Mouse (Mus musculus): ENCODE measurements around the gene Grm1.

The Grm1 gene

GRCm38 (mm10) chr10:10827308-10827707 is 254.8 kb downstream of the Grm1 start:
- DNase-seq: no peak

DNA sequence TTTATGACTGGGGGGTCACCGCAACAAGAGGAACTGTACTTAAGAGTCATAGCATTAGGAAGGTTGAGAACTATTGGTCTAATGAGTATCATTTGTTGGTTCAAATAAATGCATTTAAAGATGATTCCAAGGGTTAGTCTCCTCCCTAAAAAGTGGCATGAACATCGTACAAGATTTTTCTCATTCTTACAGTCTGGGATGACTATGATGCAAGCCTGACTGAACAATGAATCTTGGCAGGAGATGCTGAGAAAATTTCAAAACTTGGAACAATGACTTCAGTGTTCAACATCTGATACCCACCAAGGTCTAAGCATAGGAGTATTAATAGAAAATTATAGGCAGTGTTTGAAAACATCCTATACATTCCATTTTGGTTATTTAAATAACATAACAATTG is 264.1 kb downstream of the Grm1 start:
- DNase-seq: no peak

- DNase-seq: no peak
These were observed 267.4 kb downstream of the Grm1 start for GRCm38 (mm10) chr10:10814631-10815216.

DNA sequence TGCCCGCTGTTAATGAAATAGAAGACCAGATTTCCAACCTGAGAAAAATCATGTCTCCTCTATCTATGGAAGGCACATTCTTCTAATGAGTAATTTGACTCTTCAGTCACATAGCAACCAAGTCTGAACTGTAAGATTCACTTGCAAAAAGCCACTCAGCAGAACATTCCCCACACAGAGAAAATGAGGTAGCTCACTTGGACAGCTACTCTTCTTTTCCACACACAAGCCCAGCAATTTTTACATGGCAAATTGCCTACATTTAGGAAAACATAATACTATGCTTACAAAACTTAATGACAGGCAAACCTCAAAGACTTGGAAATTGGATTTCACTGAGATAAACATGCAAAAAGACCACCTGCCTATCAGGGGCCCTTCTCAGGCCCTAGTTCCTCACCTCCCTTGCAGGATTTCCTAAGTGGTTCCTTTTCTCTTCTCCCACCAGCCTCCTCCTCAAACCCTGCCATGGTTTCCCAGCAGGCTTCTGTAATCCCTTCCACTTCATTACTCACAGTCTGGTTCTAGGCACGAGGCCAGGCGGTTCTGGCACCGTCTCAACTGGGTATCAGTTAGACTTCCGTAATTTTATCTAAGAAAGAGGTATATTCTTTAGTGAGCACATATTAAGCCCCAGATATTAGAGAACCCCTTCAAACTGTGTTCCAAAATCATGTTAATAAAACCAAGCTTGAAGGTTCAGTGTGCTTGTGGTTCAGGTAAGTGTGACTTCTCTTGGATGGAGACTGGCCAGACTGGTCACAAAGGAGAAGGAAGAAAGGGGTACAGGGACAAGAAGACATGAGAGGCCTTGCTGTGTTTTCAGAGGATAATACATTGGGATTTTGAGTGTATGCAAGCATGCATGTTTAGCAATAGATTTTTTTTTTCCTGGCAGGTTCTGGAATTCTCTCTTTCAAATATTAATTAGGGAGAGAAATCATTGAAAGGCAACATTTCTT is 269.1 kb downstream of the Grm1 start:
- no peak for DNase-seq

GRCm38 (mm10) chr10:10809777-10810176 is 272.4 kb downstream of the Grm1 start:
- DNase-seq: no peak

DNA sequence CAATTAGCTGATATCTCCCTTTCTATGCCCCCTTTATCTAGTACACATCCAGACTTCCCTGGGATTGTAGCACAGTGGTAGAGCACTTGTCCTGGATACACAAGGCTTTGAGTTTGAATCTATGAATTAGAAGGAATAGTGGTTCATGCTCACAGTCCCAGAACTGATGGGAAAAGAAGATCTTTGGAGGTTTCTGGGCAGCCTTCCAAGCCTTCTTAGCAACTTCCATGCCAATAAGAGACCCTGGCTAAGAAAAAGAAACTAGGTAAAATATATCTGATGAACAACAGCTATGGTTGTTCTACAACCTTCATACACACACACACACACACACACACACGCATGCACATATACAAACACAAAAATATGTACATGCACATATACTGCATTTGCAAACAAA is 286.8 kb downstream of the Grm1 start:
- DNase-seq: no peak

- no peak for DNase-seq
These were observed 291.7 kb downstream of the Grm1 start for GRCm38 (mm10) chr10:10790458-10790857.

DNA sequence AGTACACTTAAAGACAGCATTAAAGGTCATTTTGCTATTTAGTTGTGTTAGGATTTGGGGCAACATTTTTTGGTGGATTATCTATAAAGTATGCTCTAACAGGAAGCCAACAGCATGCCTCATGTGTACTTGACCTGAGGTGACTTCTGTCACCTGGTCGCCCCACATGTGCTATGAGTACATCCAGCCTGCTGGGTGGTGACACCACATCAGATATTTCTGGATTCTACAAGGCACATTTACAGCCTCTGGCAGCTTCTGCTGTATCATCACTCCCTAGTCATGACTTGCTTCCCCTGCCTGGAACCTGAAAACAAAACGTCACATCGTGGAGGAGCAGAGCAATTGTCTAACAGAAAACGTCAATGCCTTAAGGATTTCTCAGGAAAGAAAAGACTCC is 292.2 kb downstream of the Grm1 start:
- DNase-seq: no peak

GRCm38 (mm10) chr10:10787906-10788416 is 294.2 kb downstream of the Grm1 start:
- no peak for DNase-seq

DNA sequence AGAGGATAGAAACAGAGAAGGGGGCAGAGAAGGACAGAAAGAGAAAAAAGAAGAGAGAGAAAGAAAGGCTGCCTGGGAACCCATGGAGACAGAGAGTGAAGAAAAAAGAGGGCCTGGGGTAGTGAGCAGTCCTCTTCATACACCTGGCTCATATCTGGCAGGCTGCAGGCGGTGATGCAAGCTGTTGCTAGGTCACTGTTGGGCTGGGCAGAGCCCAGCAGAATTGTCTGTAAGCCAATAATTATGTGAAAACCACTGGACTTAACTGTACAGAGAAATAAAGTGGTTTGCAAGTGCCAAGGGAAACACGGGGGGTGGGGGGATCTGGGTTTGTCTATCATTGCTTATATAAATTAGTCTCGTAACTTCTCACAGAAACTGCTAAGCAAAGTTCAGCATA is 297.0 kb downstream of the Grm1 start:
- DNase-seq: no peak

DNA sequence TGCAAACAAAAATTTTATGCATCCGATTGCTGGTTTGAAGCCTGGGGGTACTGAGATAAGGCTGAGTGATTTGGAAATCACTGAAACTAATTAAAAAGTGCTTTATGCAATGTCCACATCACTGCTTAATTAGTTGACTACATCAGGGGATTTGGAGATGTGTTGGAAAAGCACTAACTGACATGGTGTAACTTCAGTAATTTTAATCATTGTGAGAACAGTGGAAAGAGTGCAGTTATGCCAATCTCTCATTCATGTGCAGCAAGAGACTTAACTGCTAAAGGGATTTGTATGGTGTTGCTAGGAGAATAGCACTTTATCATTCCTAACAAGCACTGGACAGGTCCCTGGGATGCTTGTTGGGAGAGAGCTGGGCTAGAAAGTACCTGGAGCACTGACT is 307.3 kb downstream of the Grm1 start:
- no peak for DNase-seq

DNA sequence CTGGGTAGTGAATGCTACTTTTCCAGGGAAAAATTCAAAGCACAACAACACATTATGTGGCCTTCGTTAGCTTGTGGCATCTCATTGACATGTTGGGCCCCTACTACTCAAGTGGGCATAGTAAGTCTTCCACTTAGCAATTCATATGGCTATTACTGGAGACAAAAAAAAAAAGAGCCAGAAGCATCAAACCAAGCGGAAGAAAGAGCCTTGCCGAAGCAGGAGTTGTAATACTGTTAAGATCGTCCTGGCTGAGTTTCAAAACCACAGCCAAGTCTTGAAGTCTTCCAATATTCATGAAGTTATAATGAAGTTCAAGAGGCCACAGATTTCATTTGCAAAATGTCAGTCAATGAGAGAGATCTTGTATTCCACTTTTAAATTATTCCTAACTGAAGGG is 319.1 kb downstream of the Grm1 start:
- DNase-seq: no peak

- DNase-seq: no peak
These were observed 320.9 kb downstream of the Grm1 start for GRCm38 (mm10) chr10:10761274-10761673.

DNA sequence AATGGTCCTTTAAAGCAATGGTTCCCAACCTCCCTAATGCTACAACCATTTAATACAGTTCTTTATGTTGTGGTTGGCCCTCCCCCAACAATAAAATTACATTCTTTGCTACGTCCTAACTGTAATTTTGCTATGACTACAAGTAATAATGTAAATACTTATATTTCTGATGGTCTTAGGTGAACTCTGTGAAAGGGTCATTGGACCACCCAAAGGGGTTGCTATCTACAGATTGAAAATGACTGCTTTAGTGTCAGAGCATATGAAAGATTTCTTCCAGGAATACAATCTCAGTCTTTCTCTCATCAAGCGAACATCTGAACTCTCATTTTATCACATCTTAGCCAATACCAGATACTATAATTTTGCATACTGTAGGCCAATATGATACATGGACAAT is 321.4 kb downstream of the Grm1 start:
- DNase-seq: no peak

GRCm38 (mm10) chr10:10751033-10751432 is 331.1 kb downstream of the Grm1 start:
- DNase-seq: no peak

DNA sequence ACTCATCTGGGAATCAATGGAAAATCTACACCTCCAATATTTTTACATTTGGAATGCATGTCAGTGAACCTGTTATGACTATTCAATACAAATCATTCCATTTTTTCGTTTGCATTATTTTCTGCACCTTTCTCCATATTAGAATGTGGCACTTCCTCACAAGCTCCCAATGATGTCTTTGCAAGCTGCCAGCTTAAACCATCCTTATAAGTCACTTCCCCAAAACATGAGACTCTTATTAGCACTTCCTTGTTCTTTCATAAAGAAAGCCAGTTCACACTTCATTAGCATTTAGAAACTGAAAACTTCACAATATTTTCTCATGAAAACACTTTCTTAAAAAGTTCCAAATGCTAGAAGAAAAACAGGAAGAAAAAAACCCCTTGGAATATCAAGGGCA is 338.1 kb downstream of the Grm1 start:
- no peak for DNase-seq

DNA sequence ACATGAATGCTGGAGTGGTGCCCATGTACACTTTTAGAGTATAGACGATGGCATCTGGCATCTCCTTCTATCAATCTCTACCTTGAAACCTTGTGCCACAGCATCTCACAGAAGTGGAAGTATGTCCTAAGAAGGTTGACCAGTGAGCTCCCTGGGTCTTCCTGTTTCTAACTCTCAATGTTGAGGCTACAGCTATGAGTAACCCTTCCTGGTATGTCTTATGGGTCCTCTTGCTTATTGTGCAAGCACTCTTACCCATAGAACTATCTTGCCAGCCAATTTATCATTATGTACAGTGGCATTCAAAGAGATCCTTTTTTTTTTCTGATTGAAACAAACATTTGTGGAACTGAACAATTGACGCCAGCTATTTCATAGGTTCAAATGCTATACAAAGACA is 340.0 kb downstream of the Grm1 start:
- no peak for DNase-seq

DNA sequence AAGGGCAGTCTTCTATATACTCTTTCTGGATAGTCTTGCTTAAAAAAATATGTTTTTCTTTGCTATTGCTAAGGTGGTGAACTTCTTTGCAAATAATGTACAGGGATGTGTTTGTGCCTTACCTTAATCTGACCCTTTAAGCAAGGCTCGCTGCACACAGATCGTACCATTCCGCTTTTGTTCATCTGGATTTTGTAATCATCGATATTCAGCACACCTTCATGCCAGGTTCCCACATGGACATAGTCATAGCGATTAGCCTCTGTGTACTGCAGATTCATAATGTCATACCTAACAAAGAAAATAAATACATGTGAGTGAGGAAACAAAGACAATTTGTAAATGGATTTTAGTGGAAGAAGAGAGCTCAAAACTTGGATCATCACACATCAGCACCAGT is 340.8 kb downstream of the Grm1 start:
- DNase-seq: no peak

DNA sequence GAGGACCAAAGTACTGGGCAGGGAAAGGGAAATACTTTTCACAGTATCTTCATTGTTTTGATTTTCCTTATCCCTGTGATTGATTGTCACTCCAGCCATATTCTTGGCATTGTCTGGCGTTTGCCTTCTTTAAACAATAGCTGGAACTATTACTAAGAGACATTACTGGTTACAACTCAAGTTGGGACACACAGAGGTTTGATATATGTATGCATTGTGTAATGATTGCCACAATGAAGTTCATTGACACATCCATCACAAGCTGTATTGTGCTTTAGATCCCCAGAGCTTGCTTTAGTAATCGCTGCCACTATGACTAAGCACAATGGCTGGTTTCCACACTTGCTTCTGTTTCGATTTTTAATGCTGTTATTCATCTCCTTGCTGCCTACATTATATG is 341.4 kb downstream of the Grm1 start:
- no peak for DNase-seq

- no peak for DNase-seq
These were observed 345.0 kb downstream of the Grm1 start for GRCm38 (mm10) chr10:10737041-10737681.

GRCm38 (mm10) chr10:10734561-10734960 is 347.6 kb downstream of the Grm1 start:
- DNase-seq: no peak

DNA sequence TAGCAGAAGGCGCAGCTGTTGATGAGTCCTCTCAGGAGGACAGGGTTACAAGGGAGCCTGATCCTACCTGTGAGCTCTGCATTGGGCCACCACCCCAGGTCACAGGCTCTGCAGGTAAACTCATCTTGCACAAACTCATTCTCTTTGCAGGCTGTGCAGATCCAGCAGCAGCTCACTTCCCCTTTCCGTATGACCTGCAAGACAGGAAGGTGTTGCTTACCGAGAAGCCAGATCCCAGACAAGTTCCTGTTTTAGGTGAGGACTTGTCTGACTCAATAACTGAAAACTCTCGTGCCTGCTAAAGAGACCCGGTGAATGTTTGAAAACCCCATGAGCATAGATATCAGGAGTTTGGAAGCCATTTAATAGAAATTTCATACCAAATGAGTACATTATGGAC is 349.1 kb downstream of the Grm1 start:
- no peak for DNase-seq

GRCm38 (mm10) chr10:10726501-10726900 is 355.7 kb downstream of the Grm1 start:
- no peak for DNase-seq

DNA sequence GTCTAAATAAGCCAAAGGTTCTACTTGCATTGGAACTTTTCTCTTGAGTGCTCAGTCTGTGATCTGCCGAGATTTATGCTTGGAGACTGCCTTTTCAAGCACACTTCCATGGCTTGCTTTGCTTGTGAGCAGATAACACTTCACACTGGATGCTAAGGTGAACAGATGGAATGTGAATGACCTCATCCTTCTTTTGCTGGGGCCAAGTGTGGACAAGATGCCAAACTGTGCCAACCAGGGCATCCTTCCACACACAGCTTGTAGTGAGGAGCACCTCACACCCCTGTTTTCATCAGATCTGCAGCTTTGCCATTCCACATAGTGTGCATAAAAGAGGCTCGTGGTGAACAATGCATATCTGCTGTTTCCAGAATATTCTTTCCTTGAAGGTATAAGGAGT is 371.3 kb downstream of the Grm1 start:
- no peak for DNase-seq
